Mouse (Mus musculus) midbrain, embryonic 16.5 days (tissue): ENCODE data around the gene Hmox2. TPM values are rescaled to one million over a fixed set of nuclear protein-coding genes. Genes with fewer than 3 reads are reported as not detected.
"Not testable (repeated sequence)": the region's sequence is repeated elsewhere in the genome, so short reads cannot be mapped to it uniquely, and the experiment has no call there.

Experiments used
- ATAC-seq: fragments of 200-750 bp; cut with Nextera tagmentation; 2 replicates; pipeline ENCODE4 v1.8.0; 2017; ENCODE audit warnings: moderate TSS enrichment
- H3K27ac ChIP-seq: fragments of 300-500 bp; sonication (generic); 2 replicates; pipeline ENCODE4 v1.5.1; 2014; ENCODE audit warnings: mild to moderate bottlenecking, low read length, mixed read lengths
- H3K27me3 ChIP-seq: fragments of 300-500 bp; sonication (generic); 2 replicates; pipeline ENCODE4 v1.6.1; 2014; ENCODE audit warnings: low read depth, low read length, mixed read lengths; ENCODE audit not compliant: control insufficient read depth, insufficient read depth
- H3K36me3 ChIP-seq: fragments of 300-500 bp; sonication (generic); 2 replicates; pipeline ENCODE4 v1.6.1; 2014; ENCODE audit warnings: mild to moderate bottlenecking, low read length, moderate library complexity, mixed read lengths; ENCODE audit not compliant: control insufficient read depth, insufficient read depth
- H3K4me1 ChIP-seq: fragments of 300-500 bp; sonication (generic); 2 replicates; pipeline ENCODE4 v1.6.1; 2014; ENCODE audit warnings: mild to moderate bottlenecking, low read length, mixed read lengths; ENCODE audit not compliant: control insufficient read depth, insufficient read depth
- H3K4me2 ChIP-seq: fragments of 300-500 bp; sonication (generic); 2 replicates; pipeline ENCODE4 v1.6.1; 2014; ENCODE audit warnings: mild to moderate bottlenecking, low read length, mixed read lengths
- H3K4me3 ChIP-seq: fragments of 300-500 bp; sonication (generic); 2 replicates; pipeline ENCODE4 v1.5.1; 2014; ENCODE audit warnings: low read depth, mild to moderate bottlenecking, low read length, moderate library complexity, mixed read lengths
- H3K9ac ChIP-seq: fragments of 300-500 bp; sonication (generic); 2 replicates; pipeline ENCODE4 v1.6.1; 2014; ENCODE audit warnings: low read depth, low read length, mixed read lengths
- H3K9me3 ChIP-seq: fragments of 300-500 bp; sonication (generic); replicated peaks from 2 replicates; pipeline ENCODE4 v1.6.1; 2014; ENCODE audit warnings: mild to moderate bottlenecking, low read length, mixed read lengths; ENCODE audit not compliant: control insufficient read depth, poor library complexity, severe bottlenecking
- WGBS: fragments of 180-500 bp; shearing (Covaris S2); extraction: QIAGEN DNeasy Blood & Tissue Kit; methylation state at CpG from one replicate; pipeline ENCODE4 v1.1.7; 2014; 5-methylcytosine and 5-hydroxymethylcytosine counted together
- polyA plus RNA-seq: library from polyadenylated mRNA; unstranded; fragments of >200 nt; fragmentation: Nextera tagmentation; extraction: Ambion mirVana; gene quantifications from 2 replicates; pipeline ENCODE4 v1.2.1, GENCODE M21; 2015

Gene Hmox2
- polyA plus RNA-seq, 1 experiment from 2014 or later: 102 TPM

GRCm38 (mm10) chr16:4684457-4684791 lies 41.7 kb upstream of the Hmox2 start:
- H3K9ac ChIP-seq: peak overlapping the region; percentile 91
- H3K4me3 ChIP-seq: peak overlapping the region; percentile 98
- H3K27ac ChIP-seq: peak overlapping the region; percentile 91
- H3K9me3 ChIP-seq: no peaks in the 10 kb centered on the region
- no peaks in the 10 kb centered on the region for H3K27me3 ChIP-seq
- H3K4me2 ChIP-seq: peak overlapping the region; percentile 90
- peaks cover 22% of the 10 kb centered on the region for H3K4me1 ChIP-seq
- peaks cover 10% of the 10 kb centered on the region for H3K36me3 ChIP-seq
- WGBS: 3% methylated on average over 9 of the region's 9 CpGs
- ATAC-seq: peak; percentile 11; the same call in 1 of the 2 replicates

- 99% methylated on average over 4 of the region's 4 CpGs for WGBS
- H3K36me3 ChIP-seq: peaks cover 41% of the 10 kb centered on the region
Observed at GRCm38 (mm10) chr16:4689371-4689770, 36.8 kb upstream of the Hmox2 start.

GRCm38 (mm10) chr16:4701211-4701610 lies 24.9 kb upstream of the Hmox2 start:
- Histone ChIP-seq H3K36me3 (peaks cover 62% of the 10 kb centered on the region), H3K4me2 (no peak overlapping the region), H3K4me3 (no peak overlapping the region), H3K9me3 (no peaks in the 10 kb centered on the region), H3K27ac (no peak overlapping the region), H3K4me1 (no peaks in the 10 kb centered on the region), H3K27me3 (no peaks in the 10 kb centered on the region), H3K9ac (no peak overlapping the region)
- no peak for ATAC-seq
- 95% methylated on average over 3 of the region's 3 CpGs for WGBS

More at GRCm38 (mm10) chr16:4689371-4689770, 36.8 kb upstream of the Hmox2 start:
- H3K27me3 ChIP-seq, H3K9ac ChIP-seq, H3K27ac ChIP-seq, ATAC-seq, H3K9me3 ChIP-seq, H3K4me3 ChIP-seq, H3K4me2 ChIP-seq: not testable (repeated sequence)
- peaks cover 12% of the 10 kb centered on the region for H3K4me1 ChIP-seq

GRCm38 (mm10) chr16:4702646-4703045 lies 23.5 kb upstream of the Hmox2 start:
- Histone ChIP-seq H3K4me2 (no peak overlapping the region), H3K9ac (no peak overlapping the region), H3K27me3 (no peaks in the 10 kb centered on the region), H3K36me3 (peaks cover 59% of the 10 kb centered on the region), H3K27ac (no peak overlapping the region), H3K4me3 (no peak overlapping the region), H3K9me3 (no peaks in the 10 kb centered on the region), H3K4me1 (no peaks in the 10 kb centered on the region)
- no peak for ATAC-seq
- 72% methylated on average over 1 of the region's 1 CpGs for WGBS

GRCm38 (mm10) chr16:4705541-4705940 lies 20.6 kb upstream of the Hmox2 start:
- Histone ChIP-seq H3K4me2 (no peak overlapping the region), H3K36me3 (peaks cover 48% of the 10 kb centered on the region), H3K9me3 (no peaks in the 10 kb centered on the region), H3K9ac (no peak overlapping the region), H3K4me1 (no peaks in the 10 kb centered on the region), H3K27ac (no peak overlapping the region), H3K27me3 (no peaks in the 10 kb centered on the region), H3K4me3 (no peak overlapping the region)
- ATAC-seq: no peak
- 75% methylated on average over 4 of the region's 4 CpGs for WGBS

GRCm38 (mm10) chr16:4711173-4711572 lies 15.0 kb upstream of the Hmox2 start:
- Histone ChIP-seq H3K27ac (no peak overlapping the region), H3K4me1 (no peaks in the 10 kb centered on the region), H3K36me3 (peaks cover 20% of the 10 kb centered on the region), H3K4me3 (no peak overlapping the region), H3K9ac (no peak overlapping the region), H3K9me3 (no peaks in the 10 kb centered on the region), H3K27me3 (no peaks in the 10 kb centered on the region), H3K4me2 (no peak overlapping the region)
- no peak for ATAC-seq
- WGBS: 96% methylated on average over 4 of the region's 4 CpGs

- ATAC-seq: no peak
- Histone ChIP-seq H3K27ac (no peak overlapping the region), H3K9me3 (no peaks in the 10 kb centered on the region), H3K9ac (no peak overlapping the region), H3K27me3 (no peaks in the 10 kb centered on the region), H3K4me3 (no peak overlapping the region), H3K4me1 (peaks cover 6% of the 10 kb centered on the region; the same call in 1 of the 2 replicates), H3K4me2 (no peak overlapping the region), H3K36me3 (peaks cover 10% of the 10 kb centered on the region)
- 91% methylated on average over 17 of the region's 17 CpGs for WGBS
Observed at GRCm38 (mm10) chr16:4713861-4714710, 12.1 kb upstream of the Hmox2 start.

- Histone ChIP-seq H3K9me3 (no peaks in the 10 kb centered on the region), H3K27ac (no peak overlapping the region), H3K4me3 (peak overlapping the region; percentile 56), H3K27me3 (no peaks in the 10 kb centered on the region), H3K4me1 (peaks cover 10% of the 10 kb centered on the region), H3K4me2 (peak overlapping the region; percentile 67), H3K36me3 (peaks cover 10% of the 10 kb centered on the region; the same call in 1 of the 2 replicates), H3K9ac (no peak overlapping the region)
- WGBS: 73% methylated on average over 3 of the region's 3 CpGs
- ATAC-seq: no peak
Observed at GRCm38 (mm10) chr16:4717866-4718265, 8.3 kb upstream of the Hmox2 start.

GRCm38 (mm10) chr16:4718753-4719518 lies 7.2 kb upstream of the Hmox2 start, which contains the start of gene Nmral1:
Gene Nmral1 (minus strand): TSS chr16:4719356.
- peaks cover 10% of the 10 kb centered on the region for H3K4me1 ChIP-seq
- peak; percentile 91 for ATAC-seq
- peak within 1 kb of the TSS; percentile 72 for H3K9ac ChIP-seq
- WGBS: 12% methylated on average over 33 of the region's 33 CpGs
- H3K4me3 ChIP-seq: peak within 1 kb of the TSS; percentile 56
- no peaks in the 10 kb centered on the region for H3K27me3 ChIP-seq
- H3K4me2 ChIP-seq: peak within 1 kb of the TSS; percentile 67
- H3K9me3 ChIP-seq: no peaks in the 10 kb centered on the region
- peaks cover 6% of the 10 kb centered on the region; the same call in 1 of the 2 replicates for H3K36me3 ChIP-seq
- peak within 1 kb of the TSS; percentile 81 for H3K27ac ChIP-seq
